Mouse (Mus musculus): ENCODE measurements around the gene Atp6v0e. TPM values are rescaled to one million over a fixed set of nuclear protein-coding genes. Genes with fewer than 3 reads are reported as not detected.

The Atp6v0e gene
- polyA plus RNA-seq, 1 experiment from 2014 or later = 492 TPM

DNA sequence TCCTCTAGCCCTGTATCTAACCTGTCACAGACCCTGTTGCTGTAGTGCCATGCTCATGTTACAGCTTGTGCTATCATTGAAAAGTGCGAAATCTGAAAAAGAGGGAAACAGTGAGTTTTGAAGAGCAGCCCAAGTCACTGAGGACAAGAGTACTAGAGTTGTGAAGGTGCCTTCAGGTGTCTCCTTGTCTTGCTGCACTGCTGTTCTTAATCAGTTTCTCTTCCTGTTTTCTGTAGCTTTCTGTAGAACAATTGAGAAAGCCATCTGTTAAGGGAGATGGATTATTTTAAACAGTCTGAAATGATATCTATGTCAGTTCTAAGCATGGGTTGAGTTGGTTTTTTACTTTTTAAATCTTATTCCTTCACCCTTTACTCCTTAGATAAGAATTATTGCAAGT, 63.6 kb downstream of the Atp6v0e start:
- H3K27me3 ChIP-seq (ENCODE audit: insufficient read depth, low read length) = no peaks in the 10 kb centered on the region

DNA sequence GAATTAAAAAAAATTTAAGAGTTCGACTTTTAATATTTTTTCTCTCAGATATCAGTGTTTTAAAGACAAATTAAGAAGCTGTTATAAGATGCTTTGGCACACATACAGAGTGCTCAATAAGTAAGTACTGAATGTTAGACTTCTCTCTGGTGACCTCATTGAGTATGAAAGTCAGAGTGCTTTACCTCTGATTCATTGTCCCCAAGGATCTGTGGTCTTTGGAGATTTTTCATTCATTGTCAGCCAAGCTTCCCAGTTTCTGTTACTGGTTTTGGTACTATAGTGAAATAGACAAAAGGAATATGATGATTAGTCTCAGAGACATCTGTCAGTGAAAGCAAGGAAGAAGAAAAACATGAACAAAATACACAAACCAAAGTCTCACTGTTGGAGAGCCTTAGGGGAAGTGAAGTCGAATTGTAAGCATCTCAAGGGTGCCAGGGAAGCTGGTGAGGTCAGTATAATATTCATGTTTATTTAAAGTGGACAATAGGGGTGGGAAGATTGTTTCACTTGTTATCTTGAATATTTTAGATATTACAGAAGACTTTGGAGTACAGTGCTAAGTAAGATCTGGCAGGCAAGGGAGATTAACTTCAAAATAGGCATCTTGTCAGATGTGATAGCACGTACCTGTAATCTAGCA, 64.2 kb downstream of the Atp6v0e start:
- TF ChIP-seq CTCF (IDR thresholded peaks at IDR 0.05; ENCODE audit: low read depth) = no peak
- no peaks in the 10 kb centered on the region for H3K36me3 ChIP-seq (ENCODE audit: insufficient read depth, low read length)
- no peak overlapping the region for H3K4me2 ChIP-seq (ENCODE audit: low read length)
- ATAC-seq (replicated peaks; ENCODE audit: low FRiP score, low read depth) (no peak), DNase-seq (ENCODE audit: low spot score) (no peak)
- no peak overlapping the region for H3K9ac ChIP-seq (ENCODE audit: low read depth, low read length)
- no peak overlapping the region for H3K4me3 ChIP-seq (replicated peaks; ENCODE audit: low read depth, low read length)
- 73% methylated on average over 3 of the region's 3 CpGs for WGBS
- H3K9me3 ChIP-seq (replicated peaks; ENCODE audit: low read length) = no peaks in the 10 kb centered on the region
- 0 out of 2 replicates have a peak, but pooled peaks cover 4% of the 10 kb centered on the region for H3K4me1 ChIP-seq (replicated peaks; ENCODE audit: insufficient read depth, low read length)
- no peaks in the 10 kb centered on the region for H3K27me3 ChIP-seq (ENCODE audit: insufficient read depth, low read length)
- no peak overlapping the region for H3K27ac ChIP-seq

More for the DNA sequence above, 63.6 kb downstream of the Atp6v0e start:
- no peak overlapping the region for H3K27ac ChIP-seq
- 0 out of 2 replicates have a peak, but pooled peaks cover 4% of the 10 kb centered on the region for H3K4me1 ChIP-seq (replicated peaks; ENCODE audit: insufficient read depth, low read length)
- TF ChIP-seq CTCF (IDR thresholded peaks at IDR 0.05; ENCODE audit: low read depth) = no peak
- H3K4me3 ChIP-seq (replicated peaks; ENCODE audit: low read depth, low read length) = no peak overlapping the region
- no peak for DNase-seq (ENCODE audit: low spot score)
- no peak overlapping the region for H3K9ac ChIP-seq (ENCODE audit: low read depth, low read length)
- WGBS = 66% methylated on average over 1 of the region's 1 CpGs
- no peaks in the 10 kb centered on the region for H3K9me3 ChIP-seq (replicated peaks; ENCODE audit: low read length)
- no peak overlapping the region for H3K4me2 ChIP-seq (ENCODE audit: low read length)
- no peak for ATAC-seq (replicated peaks; ENCODE audit: low FRiP score, low read depth)
- H3K36me3 ChIP-seq (ENCODE audit: insufficient read depth, low read length) = no peaks in the 10 kb centered on the region

DNA sequence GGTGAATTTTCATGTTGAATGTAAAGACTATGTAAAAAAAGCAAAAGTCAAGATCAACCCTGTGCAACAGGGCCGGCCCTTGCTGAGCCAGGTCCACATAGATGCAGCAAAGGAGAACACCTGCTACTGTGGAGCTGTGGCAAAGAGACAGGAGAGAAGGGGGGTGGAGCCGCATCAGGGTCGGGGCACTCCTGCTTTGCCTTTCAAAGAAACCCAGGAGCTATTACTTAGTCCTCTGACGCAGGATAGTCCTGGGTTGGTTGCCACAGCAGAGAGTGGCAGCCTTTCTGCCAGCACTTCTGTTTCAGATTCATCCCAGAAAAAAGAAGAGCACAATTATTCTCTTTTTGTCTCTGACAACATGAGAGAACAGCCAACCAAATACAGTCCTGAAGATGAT, 79.5 kb downstream of the Atp6v0e start:
- no peak for TF ChIP-seq CTCF (IDR thresholded peaks at IDR 0.05; ENCODE audit: low read depth)
- Histone ChIP-seq H3K9me3 (replicated peaks; ENCODE audit: low read length) (no peaks in the 10 kb centered on the region), H3K27ac (no peak overlapping the region), H3K4me2 (ENCODE audit: low read length) (no peak overlapping the region), H3K36me3 (ENCODE audit: insufficient read depth, low read length) (peaks cover 4% of the 10 kb centered on the region; the same call in 1 of the 2 replicates), H3K4me3 (replicated peaks; ENCODE audit: low read depth, low read length) (no peak overlapping the region), H3K9ac (ENCODE audit: low read depth, low read length) (no peak overlapping the region), H3K4me1 (replicated peaks; ENCODE audit: insufficient read depth, low read length) (no peaks in the 10 kb centered on the region), H3K27me3 (ENCODE audit: insufficient read depth, low read length) (no peaks in the 10 kb centered on the region)
- DNase-seq (ENCODE audit: low spot score) = no peak
- ATAC-seq (replicated peaks; ENCODE audit: low FRiP score, low read depth) = no peak
- 48% methylated on average over 4 of the region's 4 CpGs for WGBS

DNA sequence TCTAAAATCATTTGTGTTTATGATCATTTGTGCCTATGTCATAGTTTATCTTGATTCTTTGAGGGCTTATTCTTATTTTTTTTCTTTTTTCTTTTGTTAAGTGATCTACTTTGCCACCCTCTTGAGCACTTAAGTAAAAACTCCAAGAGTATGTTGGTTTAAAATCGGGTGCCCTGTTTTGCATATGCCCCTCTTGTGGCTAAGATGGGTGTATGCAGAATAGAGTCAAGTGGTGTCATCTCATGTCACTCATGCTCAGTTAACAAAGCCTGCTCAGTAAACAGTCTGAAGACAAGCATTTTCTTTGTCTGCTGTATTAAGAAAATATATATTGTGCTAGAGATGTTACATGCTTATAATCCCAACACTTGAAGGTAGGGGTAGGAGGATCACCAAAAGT, 80.3 kb downstream of the Atp6v0e start:
- Histone ChIP-seq H3K9ac (ENCODE audit: low read depth, low read length) (no peak overlapping the region), H3K9me3 (replicated peaks; ENCODE audit: low read length) (no peaks in the 10 kb centered on the region), H3K4me3 (replicated peaks; ENCODE audit: low read depth, low read length) (no peak overlapping the region), H3K27me3 (ENCODE audit: insufficient read depth, low read length) (no peaks in the 10 kb centered on the region), H3K4me1 (replicated peaks; ENCODE audit: insufficient read depth, low read length) (no peaks in the 10 kb centered on the region), H3K27ac (no peak overlapping the region), H3K4me2 (ENCODE audit: low read length) (no peak overlapping the region), H3K36me3 (ENCODE audit: insufficient read depth, low read length) (peaks cover 4% of the 10 kb centered on the region; the same call in 1 of the 2 replicates)
- ATAC-seq (replicated peaks; ENCODE audit: low FRiP score, low read depth) (no peak), DNase-seq (ENCODE audit: low spot score) (no peak)
- TF ChIP-seq CTCF (IDR thresholded peaks at IDR 0.05; ENCODE audit: low read depth) = no peak
- WGBS = 69% methylated on average over 1 of the region's 1 CpGs

Other genes starting within 250 kb of the Atp6v0e start
- gene Neurl1b, start 248.4 kb upstream of the Atp6v0e start, polyA plus RNA-seq (2015; fragmentation: Nextera tagmentation; extraction: Ambion mirVana) = 1.6 and 2.1 TPM in 2 replicates
- 103 and 107 TPM in 2 replicates for gene Ergic1, start 101.7 kb upstream of the Atp6v0e start, polyA plus RNA-seq (2015; fragmentation: Nextera tagmentation; extraction: Ambion mirVana)
- gene Dusp1, start 101.1 kb upstream of the Atp6v0e start, polyA plus RNA-seq (2015; fragmentation: Nextera tagmentation; extraction: Ambion mirVana) = 28.3 and 31.5 TPM in 2 replicates
- 13.8 and 17.6 TPM in 2 replicates for gene Crebrf, start 52.4 kb downstream of the Atp6v0e start, polyA plus RNA-seq (2015; fragmentation: Nextera tagmentation; extraction: Ambion mirVana)
- 43.7 and 45.2 TPM in 2 replicates for gene Bnip1, start 117.8 kb downstream of the Atp6v0e start, polyA plus RNA-seq (2015; fragmentation: Nextera tagmentation; extraction: Ambion mirVana)
- gene Nkx2-5, start 181.8 kb downstream of the Atp6v0e start, polyA plus RNA-seq (2015; fragmentation: Nextera tagmentation; extraction: Ambion mirVana) = not detected in 2 replicates

All from kidney, postnatal 0 days (tissue).